Mouse (Mus musculus) megakaryocyte, adult 5-6 weeks (primary cell): ENCODE results near the gene Bmpr2. TPM values are rescaled to one million over a fixed set of nuclear protein-coding genes. Genes with fewer than 3 reads are reported as not detected.

Experiments used
- ATAC-seq: 2 replicates; pipeline ENCODE4 v1.8.0; 2016; ENCODE audit warnings: mild to moderate bottlenecking, inconsistent platforms; ENCODE audit not compliant: poor library complexity, severe bottlenecking
- total RNA-seq, 2 experiments: library from RNA; stranded (forward) in 1 of 2; stranded (reverse) in 1 of 2; fragments of 153-499, 151-499 nt in 1 of 2; fragments of 221-1000, 200-1000 nt in 1 of 2; gene quantifications; 2 replicates each; pipeline versions ENCODE4 v1.2.3 to v1.2.4; 2015 to 2017

Bmpr2 gene
- total RNA-seq, 2 experiments from 2014 or later, result 23.0 to 49.3 TPM

DNA sequence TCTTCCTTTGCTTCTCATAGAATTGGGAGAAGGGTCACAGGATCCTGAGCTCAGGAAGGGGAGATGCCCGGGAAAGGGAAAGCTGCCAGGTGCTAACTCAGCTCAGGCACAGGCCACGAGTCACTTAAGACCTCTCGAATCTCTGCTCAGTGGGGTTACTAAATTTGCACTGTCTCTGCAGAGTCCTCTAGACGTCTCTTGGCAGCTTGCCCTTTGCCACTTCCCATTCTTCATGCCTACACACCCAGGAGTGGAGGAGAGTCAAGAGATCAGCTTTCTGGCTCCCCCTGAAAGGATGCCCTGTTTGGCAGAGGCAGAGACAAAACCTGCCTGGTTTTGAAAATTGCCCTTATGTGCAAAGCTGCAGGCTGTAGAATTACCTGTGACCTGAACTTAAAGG lies 132.3 kb downstream of the Bmpr2 start:
- peak; percentile 84 for ATAC-seq

DNA sequence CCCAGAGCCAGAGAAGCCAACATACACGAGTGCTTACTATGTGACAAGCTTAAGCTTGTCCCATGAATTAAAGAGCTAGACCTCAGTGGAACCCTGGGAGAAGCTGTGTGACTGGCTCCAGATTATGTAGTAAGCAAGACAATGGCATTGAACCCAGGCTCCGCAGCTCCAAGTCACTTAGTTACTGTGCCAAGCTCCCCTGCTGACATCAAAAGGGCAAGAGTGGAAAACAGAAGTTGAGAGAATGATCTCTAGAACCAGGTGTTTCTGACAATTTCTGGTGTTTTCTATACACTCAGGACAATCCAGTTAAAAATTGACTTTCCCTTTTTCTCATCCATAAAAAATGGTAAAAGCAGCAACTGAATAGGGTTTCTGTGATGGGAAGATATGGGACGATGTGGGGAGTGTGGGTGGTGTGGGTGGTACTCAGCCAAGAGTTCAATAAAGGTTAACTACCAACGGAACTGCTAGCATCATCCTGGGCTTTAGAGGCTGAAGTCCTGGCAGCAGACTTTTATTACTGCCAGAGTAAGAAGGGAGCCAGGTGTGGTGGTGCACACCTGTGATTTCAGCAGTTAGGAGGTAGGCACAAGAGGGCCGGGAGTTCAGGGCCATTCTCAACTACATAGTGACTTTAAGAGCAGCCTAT lies 134.1 kb downstream of the Bmpr2 start:
- no peak for ATAC-seq

DNA sequence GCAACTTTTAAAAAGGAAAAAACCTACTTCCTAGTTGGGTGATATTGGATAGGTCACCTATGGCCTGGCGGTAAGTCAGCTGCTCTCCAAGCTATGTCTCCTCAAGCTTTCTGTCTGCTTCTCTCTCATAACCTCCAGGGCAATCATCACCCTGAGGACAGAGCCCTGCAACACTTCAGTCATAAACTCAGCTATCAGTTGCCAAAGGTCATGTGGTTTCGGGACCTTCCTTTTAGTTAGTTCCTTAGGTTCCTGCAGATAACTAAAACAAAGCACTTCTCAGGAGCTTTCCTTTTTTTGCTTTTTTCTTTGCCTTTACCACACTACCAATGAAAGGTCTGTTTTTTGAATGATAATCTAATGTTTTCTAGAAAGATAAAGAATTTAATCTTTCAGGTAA lies 136.5 kb downstream of the Bmpr2 start:
- no peak for ATAC-seq

- ATAC-seq, result no peak
Measured at GRCm38 (mm10) chr1:59901082-59901876, 138.1 kb downstream of the Bmpr2 start.

DNA sequence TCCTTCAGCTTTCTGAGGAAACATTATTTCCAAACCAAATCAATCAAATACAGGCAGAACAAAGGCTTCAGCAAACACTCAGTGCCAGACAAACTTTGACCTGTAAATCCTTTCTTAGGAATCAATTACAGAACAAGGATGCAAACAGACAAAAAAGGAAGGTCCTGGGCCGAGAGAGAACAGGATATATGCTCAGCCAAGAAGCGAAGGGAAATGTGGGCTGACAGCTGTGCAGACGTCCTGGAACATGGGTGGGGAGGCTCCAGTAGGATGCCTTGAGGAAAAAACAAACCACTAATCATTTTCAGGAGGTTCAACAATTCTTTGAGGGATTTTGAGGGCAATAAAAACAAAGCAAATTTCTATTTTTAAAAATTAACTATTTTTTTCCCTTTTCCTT lies 139.4 kb downstream of the Bmpr2 start:
- no peak for ATAC-seq

DNA sequence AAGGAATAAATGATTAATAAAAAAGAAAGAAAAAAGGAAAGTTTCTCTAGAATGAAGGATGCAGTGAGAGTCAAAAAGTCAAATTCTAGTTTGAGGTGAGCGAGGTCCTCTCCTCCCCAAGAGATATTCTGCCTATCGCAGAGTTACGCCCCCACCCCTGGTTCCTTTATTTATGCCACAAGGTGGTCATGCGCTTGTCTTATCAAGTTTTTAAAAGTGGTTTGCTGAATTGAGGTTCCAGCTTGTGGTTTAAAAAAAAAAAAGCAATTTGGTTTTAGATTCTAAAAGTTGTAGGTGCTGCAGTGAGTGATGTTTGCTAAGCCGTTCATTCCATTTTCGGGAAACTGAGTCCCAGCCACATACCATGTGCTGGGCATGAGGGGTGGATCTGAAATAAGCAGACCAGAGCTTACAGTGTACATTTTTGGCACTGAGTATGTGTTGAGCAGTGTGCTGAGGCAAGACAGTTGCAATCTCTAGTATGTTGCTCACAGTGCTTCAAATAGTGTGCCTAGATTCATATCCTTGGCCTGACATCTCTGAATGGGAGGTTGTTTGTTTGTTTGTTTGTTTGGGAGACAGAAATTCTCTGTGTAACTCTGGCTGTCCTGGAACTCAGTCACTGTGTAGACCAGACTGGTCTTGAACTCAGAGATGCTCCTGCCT lies 141.6 kb downstream of the Bmpr2 start:
- ATAC-seq, result no peak

DNA sequence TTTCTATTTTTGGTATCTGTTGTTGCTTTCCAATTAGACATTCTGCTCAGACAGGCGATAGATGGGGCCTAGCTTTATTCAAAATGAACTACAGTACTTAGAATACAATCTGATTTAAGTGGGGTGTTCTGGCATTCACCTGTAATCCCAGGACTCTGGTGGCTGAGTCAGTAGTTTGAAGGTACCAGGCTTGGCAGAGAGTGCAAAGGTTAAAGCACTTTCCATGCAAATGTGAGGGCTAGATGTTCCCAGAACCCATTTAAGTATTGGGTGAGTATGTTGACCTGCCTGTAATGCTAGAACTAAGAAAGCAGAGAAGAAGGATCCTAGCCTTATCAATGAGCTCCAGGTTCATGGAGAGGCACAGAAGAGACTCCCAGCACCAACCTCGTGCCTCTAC lies 142.7 kb downstream of the Bmpr2 start:
- no peak for ATAC-seq

DNA sequence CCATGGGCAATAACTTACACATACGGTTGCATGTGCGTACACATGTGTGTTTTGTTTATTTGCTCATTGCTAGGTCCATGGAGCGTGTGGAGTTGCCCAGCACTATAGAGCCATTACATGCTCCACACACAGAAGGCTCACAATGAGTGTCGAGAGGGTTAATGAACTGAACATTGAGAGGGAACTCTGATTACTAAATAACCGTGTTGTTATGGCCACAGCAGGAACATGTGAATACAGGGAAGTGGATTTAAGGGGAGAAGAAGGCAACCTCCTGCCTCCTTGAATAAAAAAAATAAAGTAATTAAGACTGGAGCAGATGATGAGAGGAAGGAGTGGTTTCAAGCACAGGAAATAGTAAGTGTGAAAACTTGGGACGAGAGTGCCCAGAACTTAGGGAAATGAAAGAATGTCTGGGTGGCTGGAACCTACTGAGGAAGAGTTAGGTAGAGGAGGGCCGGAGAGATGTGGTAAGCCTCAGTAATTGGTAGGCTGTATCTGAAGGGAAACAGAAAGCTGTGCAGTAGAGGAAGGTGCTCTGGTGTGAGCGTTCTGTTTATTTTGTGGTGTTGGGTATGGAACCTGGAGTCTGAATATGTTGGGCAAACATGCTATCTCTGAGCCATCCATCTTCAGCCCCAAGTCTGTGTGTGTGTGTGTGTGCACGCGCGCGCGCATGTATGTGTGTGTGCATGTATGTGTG lies 143.8 kb downstream of the Bmpr2 start:
- ATAC-seq, result peak; percentile 74

DNA sequence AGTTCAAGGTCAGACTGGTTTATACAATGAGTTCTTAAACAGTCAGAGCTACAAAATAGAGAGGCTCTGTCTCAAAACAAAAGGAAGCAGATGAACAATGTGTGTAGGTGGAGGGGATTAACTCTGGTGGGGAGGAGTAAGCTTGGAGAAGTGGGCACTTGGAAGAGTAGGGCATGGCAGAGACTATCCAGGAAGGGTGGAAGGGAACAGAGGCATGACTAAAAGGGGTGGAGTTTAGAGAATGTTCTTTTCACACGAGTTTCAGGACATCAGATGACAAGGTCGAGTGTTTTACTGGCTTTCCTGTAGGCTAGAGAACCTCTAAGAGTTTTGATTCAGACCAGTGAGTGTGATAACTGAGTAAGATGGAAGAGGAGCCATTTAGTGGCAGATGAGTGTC lies 144.5 kb downstream of the Bmpr2 start:
- ATAC-seq, result no peak

- no peak for ATAC-seq
Measured at GRCm38 (mm10) chr1:59910941-59911340, 147.7 kb downstream of the Bmpr2 start.

DNA sequence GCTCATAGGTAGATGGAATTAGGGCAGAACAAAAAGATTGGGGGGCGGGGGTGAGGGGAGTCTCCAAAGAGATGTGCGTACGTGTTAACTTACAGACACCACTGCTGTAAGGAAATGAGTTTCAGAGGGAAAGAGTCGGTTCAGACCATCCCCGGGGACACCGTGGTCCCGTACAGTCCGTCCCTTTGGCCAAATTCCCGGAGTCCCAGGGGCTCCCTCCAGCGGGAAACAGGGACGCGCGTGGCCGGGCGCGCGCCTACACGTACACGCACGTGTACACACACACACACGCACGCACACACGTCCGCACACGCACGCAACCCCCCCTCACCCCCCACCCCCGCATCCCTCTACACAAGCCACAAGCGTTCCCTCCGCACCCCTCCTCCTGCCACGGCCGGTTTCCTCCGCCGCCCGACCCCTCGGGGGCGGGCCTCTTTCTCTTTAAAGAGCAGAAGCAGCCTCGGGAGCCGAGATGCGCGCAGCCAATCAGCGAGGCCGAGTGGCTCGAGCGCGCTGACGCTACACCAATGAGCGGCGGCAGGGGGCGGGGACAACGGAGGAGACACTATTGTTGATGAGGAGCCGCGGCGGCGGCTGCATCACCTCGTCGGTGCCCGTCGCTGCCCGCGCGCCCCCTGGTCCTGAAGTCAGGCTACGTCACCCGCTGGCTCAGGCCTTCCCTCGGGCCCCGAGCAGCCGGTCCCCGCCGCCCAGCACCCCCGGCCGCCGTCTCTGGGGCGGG lies 149.4 kb downstream of the Bmpr2 start, which contains the start of gene Fam117b:
Gene Fam117b (plus strand): TSS at position 594 of the 745 bp plus-strand sequence.
- peak; percentile 89 for ATAC-seq

DNA sequence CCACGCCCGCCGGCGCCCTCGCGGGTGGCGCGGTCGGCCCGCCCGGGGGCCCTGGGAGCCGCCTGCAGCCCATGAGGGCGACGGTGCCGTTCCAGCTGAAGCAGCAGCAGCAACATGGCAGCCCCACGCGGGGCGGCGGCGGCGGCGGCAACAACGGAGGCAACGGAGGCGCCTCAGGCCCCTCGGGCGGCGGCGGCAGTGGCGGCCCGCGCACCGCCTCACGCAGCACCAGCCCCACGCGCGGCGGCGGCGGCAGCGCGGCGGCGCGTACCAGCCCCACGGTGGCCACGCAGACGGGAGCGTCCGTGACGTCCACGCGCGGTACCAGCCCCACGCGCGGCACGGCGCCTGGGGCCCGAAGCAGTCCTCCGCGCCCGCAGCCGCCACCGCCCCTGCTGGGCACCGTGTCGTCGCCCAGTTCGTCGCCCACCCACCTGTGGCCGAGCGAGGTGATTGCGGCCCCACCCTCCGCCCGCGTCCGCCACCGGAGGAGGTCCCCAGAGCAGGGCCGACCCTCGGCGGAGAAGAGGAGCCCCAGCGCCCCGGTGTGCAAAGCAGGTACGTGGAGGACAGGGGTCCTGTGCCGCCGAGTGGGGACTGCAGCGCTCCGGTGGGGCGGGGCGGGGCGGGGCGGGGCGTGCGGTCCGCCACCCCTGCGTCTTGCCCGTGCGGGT lies 150.1 kb downstream of the Bmpr2 start:
- ATAC-seq, result peak; percentile 8

GRCm38 (mm10) chr1:59913869-59914225 lies 150.6 kb downstream of the Bmpr2 start:
- ATAC-seq, result peak; percentile 68

GRCm38 (mm10) chr1:59914799-59915198 lies 151.6 kb downstream of the Bmpr2 start:
- ATAC-seq, result no peak

DNA sequence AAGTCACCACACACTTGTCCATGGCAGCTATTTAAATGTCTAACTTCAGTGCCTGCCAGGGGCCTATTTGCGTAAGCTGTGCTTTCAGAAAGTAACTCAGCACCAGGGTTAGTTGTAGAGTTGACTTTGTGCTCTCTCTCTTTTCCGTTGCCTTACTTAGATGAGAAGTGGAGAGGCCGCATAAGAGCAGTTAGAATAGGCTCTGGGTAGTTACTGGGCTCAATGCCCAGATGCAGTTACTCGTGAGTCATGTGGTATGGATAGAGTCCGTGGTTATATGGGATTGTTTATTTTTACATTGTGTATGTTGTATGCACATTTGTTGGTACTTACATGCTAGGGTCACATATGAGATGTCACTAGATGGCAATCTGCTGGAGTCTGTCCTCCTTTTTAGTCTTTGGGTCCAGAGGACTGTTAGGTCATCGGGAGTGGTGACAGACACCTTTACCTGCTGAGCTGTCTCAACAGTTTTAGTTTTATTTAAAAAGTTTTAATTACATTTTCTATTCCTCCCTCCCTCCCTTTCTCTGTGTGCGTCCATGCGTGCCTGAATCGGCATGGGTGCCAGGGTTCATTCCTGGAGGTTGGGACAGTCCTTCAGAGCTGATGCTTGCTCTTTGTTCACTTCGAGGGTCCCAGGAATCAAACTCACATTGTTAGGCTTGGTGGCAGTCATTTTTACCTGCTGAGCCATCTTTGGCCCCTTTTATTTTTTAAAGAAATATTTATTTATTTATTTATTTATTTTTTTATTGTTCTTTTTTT lies 152.8 kb downstream of the Bmpr2 start:
- no peak for ATAC-seq

GRCm38 (mm10) chr1:59917401-59917800 lies 154.2 kb downstream of the Bmpr2 start:
- no peak for ATAC-seq

- no peak for ATAC-seq
Measured at GRCm38 (mm10) chr1:59918075-59918474, 154.9 kb downstream of the Bmpr2 start.

GRCm38 (mm10) chr1:59923201-59923600 lies 160.0 kb downstream of the Bmpr2 start:
- peak; percentile 80 for ATAC-seq

GRCm38 (mm10) chr1:59923673-59924072 lies 160.5 kb downstream of the Bmpr2 start:
- ATAC-seq, result no peak
